Mouse (Mus musculus) layer of hippocampus, adult 18-20 months (tissue): ENCODE results near the gene Ift57. TPM values are rescaled to one million over a fixed set of nuclear protein-coding genes. Genes with fewer than 3 reads are reported as not detected.

Experiments
- DNase-seq, 2 experiments: peaks; one replicate each; pipeline ENCODE4 v3.0.0; 2022; ENCODE audit warnings: low spot score in 2 of 2
- total RNA-seq, 2 experiments: library from RNA; stranded (reverse); gene quantifications; 2 replicates each; pipeline ENCODE4 v1.2.3; 2021

The Ift57 gene
- total RNA-seq, 2 experiments from 2014 or later: 54.5 to 60.6 TPM

- no peak for DNase-seq
Measured at GRCm38 (mm10) chr16:49790575-49791465, 91.8 kb downstream of the Ift57 start.

GRCm38 (mm10) chr16:49792446-49792878 is 93.4 kb downstream of the Ift57 start:
- DNase-seq: no peak

- no peak for DNase-seq
Measured at GRCm38 (mm10) chr16:49793596-49793995, 94.6 kb downstream of the Ift57 start.

GRCm38 (mm10) chr16:49796271-49796670 is 97.2 kb downstream of the Ift57 start:
- no peak for DNase-seq

- DNase-seq: no peak
Measured at GRCm38 (mm10) chr16:49796954-49797353, 97.9 kb downstream of the Ift57 start.

GRCm38 (mm10) chr16:49798790-49799189 is 99.8 kb downstream of the Ift57 start:
- DNase-seq: no peak

GRCm38 (mm10) chr16:49799597-49800561 is 100.8 kb downstream of the Ift57 start, which contains the start of gene Cd47:
TSS of gene Cd47 (plus strand) at chr16:49800533.
- no peak for DNase-seq

- DNase-seq: no peak
Measured at GRCm38 (mm10) chr16:49800996-49801395, 102.0 kb downstream of the Ift57 start.

GRCm38 (mm10) chr16:49801399-49801798 is 102.4 kb downstream of the Ift57 start:
- DNase-seq: no peak

GRCm38 (mm10) chr16:49802993-49803392 is 104.0 kb downstream of the Ift57 start:
- DNase-seq: no peak

- DNase-seq: peak in 1 of 2 experiments; percentile 6
Measured at GRCm38 (mm10) chr16:49803932-49804461, 105.0 kb downstream of the Ift57 start.

- DNase-seq: peak in 1 of 2 experiments; percentile 13
Measured at GRCm38 (mm10) chr16:49806920-49807319, 107.9 kb downstream of the Ift57 start.

- DNase-seq: no peak
Measured at GRCm38 (mm10) chr16:49807419-49807841, 108.4 kb downstream of the Ift57 start.

- DNase-seq: peak in 1 of 2 experiments; percentile 34
Measured at GRCm38 (mm10) chr16:49807862-49808430, 108.9 kb downstream of the Ift57 start.

GRCm38 (mm10) chr16:49811897-49812296 is 112.9 kb downstream of the Ift57 start:
- DNase-seq: no peak

GRCm38 (mm10) chr16:49812821-49813616 is 114.0 kb downstream of the Ift57 start:
- DNase-seq: peak in 1 of 2 experiments; percentile 12

- no peak for DNase-seq
Measured at GRCm38 (mm10) chr16:49814419-49814818, 115.4 kb downstream of the Ift57 start.
